Mouse (Mus musculus): Measurements from ENCODE around the gene Sucla2. TPM values are rescaled to one million over a fixed set of nuclear protein-coding genes. Genes with fewer than 3 reads are reported as not detected.
"Not testable (repeated sequence)": the region's sequence is repeated elsewhere in the genome, so short reads cannot be mapped to it uniquely, and the experiment has no call there.

Sucla2 gene
- polyA plus RNA-seq, 1 experiment from 2014 or later: 109 TPM

DNA sequence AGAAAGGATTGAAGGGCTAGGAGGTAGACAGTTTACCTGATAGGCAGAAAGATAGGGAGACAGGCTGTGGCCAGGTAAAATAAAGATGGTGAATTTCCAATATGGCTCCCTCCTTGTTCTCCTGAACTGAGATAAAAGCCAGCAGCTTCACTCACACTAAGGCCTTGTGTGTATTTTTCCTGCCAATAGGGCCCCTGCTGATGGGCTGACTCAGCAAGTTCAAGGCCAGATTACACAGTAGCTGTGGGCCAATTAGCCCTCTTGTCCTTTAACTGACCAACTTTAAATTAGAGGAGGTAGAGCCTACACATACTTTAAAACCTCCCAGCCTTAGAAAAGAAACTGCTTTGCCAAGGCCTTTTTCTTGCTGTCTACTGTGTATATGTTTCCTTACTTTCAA is 51.2 kb downstream of the Sucla2 start:
- Histone ChIP-seq H3K27me3 (ENCODE audit: control insufficient read depth, insufficient read depth, low read depth, low read length) (no peaks in the 10 kb centered on the region), H3K4me1 (replicated peaks; ENCODE audit: control insufficient read depth, insufficient read depth, low read length) (no peaks in the 10 kb centered on the region), H3K4me2 (ENCODE audit: low read depth, low read length) (no peak overlapping the region), H3K9ac (ENCODE audit: low read length) (no peak overlapping the region), H3K36me3 (ENCODE audit: control insufficient read depth, insufficient read depth, low read length) (peaks cover 13% of the 10 kb centered on the region), H3K27ac (ENCODE audit: low read length) (no peak overlapping the region), H3K9me3 (ENCODE audit: control insufficient read depth, low read length) (no peaks in the 10 kb centered on the region), H3K4me3 (ENCODE audit: low read length) (no peak overlapping the region)
- no peak for ATAC-seq (ENCODE audit: low read depth)

DNA sequence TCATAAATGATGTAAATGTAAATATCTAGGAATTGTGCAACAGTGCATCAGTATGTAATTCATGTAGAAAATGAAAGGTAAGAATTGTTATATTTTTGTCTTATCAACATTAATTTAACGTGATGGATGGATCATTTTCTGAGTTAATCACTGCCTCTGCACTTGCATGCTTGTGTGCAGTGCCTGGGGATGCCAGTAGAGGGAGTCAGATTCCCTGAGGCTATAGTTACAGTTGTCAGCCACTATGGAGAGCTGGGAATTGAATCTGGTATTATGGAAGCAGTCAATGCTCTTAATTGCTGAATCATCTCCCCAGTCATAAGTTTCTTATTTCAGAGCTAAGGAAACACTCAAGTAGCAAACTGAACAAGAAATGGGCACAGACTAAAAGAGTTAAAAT is 63.0 kb downstream of the Sucla2 start:
- no peaks in the 10 kb centered on the region for H3K27me3 ChIP-seq (ENCODE audit: control insufficient read depth, insufficient read depth, low read depth, low read length)
- H3K4me2 ChIP-seq (ENCODE audit: low read depth, low read length): no peak overlapping the region
- no peak overlapping the region for H3K9ac ChIP-seq (ENCODE audit: low read length)
- 70% methylated on average over 1 of the region's 1 CpGs for WGBS
- no peak overlapping the region for H3K4me3 ChIP-seq (ENCODE audit: low read length)
- H3K4me1 ChIP-seq (replicated peaks; ENCODE audit: control insufficient read depth, insufficient read depth, low read length): no peaks in the 10 kb centered on the region
- peaks cover 15% of the 10 kb centered on the region for H3K36me3 ChIP-seq (ENCODE audit: control insufficient read depth, insufficient read depth, low read length)
- no peak for ATAC-seq (ENCODE audit: low read depth)
- no peaks in the 10 kb centered on the region; the same call in 1 of the 2 replicates for H3K9me3 ChIP-seq (ENCODE audit: control insufficient read depth, low read length)
- no peak overlapping the region for H3K27ac ChIP-seq (ENCODE audit: low read length)

DNA sequence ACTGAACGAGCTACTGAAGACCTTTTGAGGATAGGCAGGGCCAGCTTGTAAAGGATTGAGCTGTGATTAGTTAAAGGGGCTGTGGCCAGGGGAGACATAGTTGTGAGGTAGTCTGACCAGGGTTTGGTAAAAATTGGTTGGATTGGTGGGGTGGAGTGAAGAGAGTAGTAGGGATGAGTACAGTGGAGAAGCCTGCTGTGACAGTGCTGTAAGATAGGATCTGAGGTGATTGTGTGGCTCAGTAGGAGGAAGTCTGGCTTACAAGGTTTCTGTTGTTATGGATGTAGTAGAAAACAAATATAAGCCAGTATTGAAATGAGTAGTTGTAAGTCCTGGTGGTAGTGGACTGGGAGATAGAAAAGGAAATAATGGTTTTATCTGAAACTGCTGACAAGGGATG is 67.0 kb downstream of the Sucla2 start:
- Histone ChIP-seq H3K4me1 (replicated peaks; ENCODE audit: control insufficient read depth, insufficient read depth, low read length) (no peaks in the 10 kb centered on the region), H3K36me3 (ENCODE audit: control insufficient read depth, insufficient read depth, low read length) (peaks cover 13% of the 10 kb centered on the region), H3K4me2 (ENCODE audit: low read depth, low read length) (no peak overlapping the region), H3K27ac (ENCODE audit: low read length) (no peak overlapping the region), H3K4me3 (ENCODE audit: low read length) (no peak overlapping the region), H3K27me3 (ENCODE audit: control insufficient read depth, insufficient read depth, low read depth, low read length) (no peaks in the 10 kb centered on the region), H3K9me3 (ENCODE audit: control insufficient read depth, low read length) (no peaks in the 10 kb centered on the region), H3K9ac (ENCODE audit: low read length) (no peak overlapping the region)
- no peak for ATAC-seq (ENCODE audit: low read depth)
- WGBS: 80% methylated on average over 1 of the region's 1 CpGs

DNA sequence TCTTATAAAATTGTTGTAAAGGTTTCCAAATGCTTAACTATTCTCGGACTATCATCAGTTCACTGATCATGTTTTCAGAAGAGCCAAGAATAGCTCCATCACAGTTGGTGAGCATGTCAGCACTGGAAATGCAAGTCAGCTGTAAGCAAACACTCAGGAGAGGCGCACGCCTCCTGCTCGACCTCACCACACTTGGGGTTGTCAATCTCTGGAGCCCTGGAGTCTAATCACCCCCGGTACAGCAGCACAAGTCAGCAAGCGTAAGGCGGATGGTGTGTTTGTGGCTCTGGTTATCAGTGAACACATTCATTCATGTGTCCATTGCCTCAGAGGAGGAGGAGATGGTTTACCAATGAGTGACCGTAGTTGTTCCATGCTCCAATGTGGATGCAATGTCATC is 74.6 kb downstream of the Sucla2 start:
- no peaks in the 10 kb centered on the region for H3K4me1 ChIP-seq (replicated peaks; ENCODE audit: control insufficient read depth, insufficient read depth, low read length)
- no peak overlapping the region for H3K27ac ChIP-seq (ENCODE audit: low read length)
- no peak overlapping the region for H3K4me2 ChIP-seq (ENCODE audit: low read depth, low read length)
- no peak for ATAC-seq (ENCODE audit: low read depth)
- H3K27me3 ChIP-seq (ENCODE audit: control insufficient read depth, insufficient read depth, low read depth, low read length): no peaks in the 10 kb centered on the region
- no peak overlapping the region for H3K9ac ChIP-seq (ENCODE audit: low read length)
- 65% methylated on average over 8 of the region's 8 CpGs for WGBS
- no peak overlapping the region for H3K4me3 ChIP-seq (ENCODE audit: low read length)
- H3K36me3 ChIP-seq (ENCODE audit: control insufficient read depth, insufficient read depth, low read length): peaks cover 22% of the 10 kb centered on the region
- no peaks in the 10 kb centered on the region for H3K9me3 ChIP-seq (ENCODE audit: control insufficient read depth, low read length)

DNA sequence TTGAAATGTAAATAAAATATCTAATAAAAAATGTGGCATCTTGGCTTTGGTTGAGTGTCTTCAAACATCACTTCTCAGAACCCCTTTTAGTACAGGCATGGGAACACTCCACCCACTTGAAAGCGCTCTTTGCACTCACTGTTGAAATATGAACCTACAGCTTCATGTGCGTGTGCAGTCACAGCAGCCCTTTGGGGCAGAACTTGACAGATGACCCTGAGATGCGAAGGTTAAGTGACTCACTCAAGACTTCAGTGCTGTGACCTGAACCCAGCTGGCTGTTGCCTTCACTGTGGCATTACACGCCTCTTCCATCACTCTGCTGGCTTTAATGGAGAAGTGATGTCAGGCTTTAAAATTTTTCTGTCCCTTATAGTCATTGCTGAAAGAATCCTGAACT is 82.6 kb downstream of the Sucla2 start:
- WGBS: 16% methylated on average over 4 of the region's 4 CpGs
- Histone ChIP-seq H3K27me3 (ENCODE audit: control insufficient read depth, insufficient read depth, low read depth, low read length) (no peaks in the 10 kb centered on the region), H3K36me3 (ENCODE audit: control insufficient read depth, insufficient read depth, low read length) (peaks cover 8% of the 10 kb centered on the region; the same call in 1 of the 2 replicates), H3K4me3 (ENCODE audit: low read length) (no peak overlapping the region), H3K4me1 (replicated peaks; ENCODE audit: control insufficient read depth, insufficient read depth, low read length) (no peaks in the 10 kb centered on the region), H3K27ac (ENCODE audit: low read length) (no peak overlapping the region), H3K9me3 (ENCODE audit: control insufficient read depth, low read length) (no peaks in the 10 kb centered on the region), H3K4me2 (ENCODE audit: low read depth, low read length) (no peak overlapping the region), H3K9ac (ENCODE audit: low read length) (no peak overlapping the region)
- peak; percentile 93 for ATAC-seq (ENCODE audit: low read depth)

DNA sequence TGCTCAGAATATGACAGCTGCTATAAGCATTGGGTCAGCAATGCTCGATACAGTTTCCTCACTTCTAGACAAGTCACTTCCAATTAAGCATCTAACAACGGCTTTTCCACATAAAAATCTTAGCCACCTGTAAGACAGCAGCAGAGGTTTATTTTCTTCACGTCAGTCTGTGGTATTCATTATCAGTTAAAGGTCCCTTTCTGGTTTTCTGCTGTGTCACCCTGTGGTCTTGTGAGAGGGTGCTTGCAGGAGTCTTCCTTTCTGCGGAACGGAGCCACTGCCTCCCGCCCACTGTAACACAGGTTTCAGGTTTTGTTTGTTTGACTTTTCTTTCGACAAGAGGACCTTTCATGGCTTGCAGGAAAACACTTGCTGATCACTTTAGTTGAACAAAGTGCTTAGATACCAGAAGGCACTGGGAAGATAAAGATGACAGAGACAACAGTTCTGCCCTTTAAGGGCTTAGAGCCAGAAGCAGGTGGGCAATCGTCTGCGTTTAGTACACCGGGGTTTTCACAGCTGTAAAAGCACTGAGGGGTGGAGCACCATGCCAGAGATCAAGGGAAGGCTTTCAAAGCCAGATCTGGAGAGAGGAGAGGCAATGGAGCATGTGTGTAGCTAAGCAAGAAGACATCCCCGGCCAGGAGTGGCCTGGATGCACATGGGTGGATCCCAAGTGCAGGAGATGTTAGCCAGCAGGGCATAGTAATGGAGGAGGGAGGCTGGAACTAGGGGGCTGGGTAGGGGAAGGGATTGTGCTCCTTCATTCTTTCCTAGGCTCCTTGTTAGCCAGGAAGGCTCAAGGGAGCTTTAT is 83.8 kb downstream of the Sucla2 start:
- WGBS: 10% methylated on average over 11 of the region's 11 CpGs
- Histone ChIP-seq H3K36me3 (ENCODE audit: control insufficient read depth, insufficient read depth, low read length) (peaks cover 4% of the 10 kb centered on the region; the same call in 1 of the 2 replicates), H3K27ac (ENCODE audit: low read length) (no peak overlapping the region), H3K9me3 (ENCODE audit: control insufficient read depth, low read length) (no peaks in the 10 kb centered on the region), H3K9ac (ENCODE audit: low read length) (no peak overlapping the region), H3K4me1 (replicated peaks; ENCODE audit: control insufficient read depth, insufficient read depth, low read length) (no peaks in the 10 kb centered on the region), H3K4me3 (ENCODE audit: low read length) (no peak overlapping the region), H3K27me3 (ENCODE audit: control insufficient read depth, insufficient read depth, low read depth, low read length) (no peaks in the 10 kb centered on the region), H3K4me2 (ENCODE audit: low read depth, low read length) (no peak overlapping the region)
- no peak for ATAC-seq (ENCODE audit: low read depth)

DNA sequence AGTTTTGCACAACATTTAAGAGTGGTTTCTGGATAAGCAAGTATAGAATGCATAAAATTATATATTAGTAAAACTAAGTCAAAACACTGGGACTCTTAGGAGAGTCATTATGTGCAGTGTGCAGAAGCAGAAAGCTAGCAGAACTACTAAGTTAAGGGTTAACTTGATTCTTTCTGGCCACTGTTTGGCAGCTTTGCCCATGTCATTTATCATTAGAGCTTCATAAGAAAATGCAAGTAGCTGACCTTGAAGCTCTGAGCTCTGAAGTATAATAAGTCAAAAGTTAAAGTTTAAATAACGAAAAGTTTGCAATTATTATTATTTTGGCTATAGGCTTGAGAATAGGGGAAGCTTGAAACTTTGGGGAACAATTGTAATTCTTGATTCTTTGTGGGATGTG is 89.8 kb downstream of the Sucla2 start:
- not testable (repeated sequence) for H3K4me3 ChIP-seq (ENCODE audit: low read length); H3K36me3 ChIP-seq (ENCODE audit: control insufficient read depth, insufficient read depth, low read length); H3K9me3 ChIP-seq (ENCODE audit: control insufficient read depth, low read length); ATAC-seq (ENCODE audit: low read depth); H3K4me1 ChIP-seq (replicated peaks; ENCODE audit: control insufficient read depth, insufficient read depth, low read length); H3K9ac ChIP-seq (ENCODE audit: low read length); H3K27ac ChIP-seq (ENCODE audit: low read length); H3K4me2 ChIP-seq (ENCODE audit: low read depth, low read length); H3K27me3 ChIP-seq (ENCODE audit: control insufficient read depth, insufficient read depth, low read depth, low read length)
- WGBS: 46% methylated on average over 1 of the region's 1 CpGs

DNA sequence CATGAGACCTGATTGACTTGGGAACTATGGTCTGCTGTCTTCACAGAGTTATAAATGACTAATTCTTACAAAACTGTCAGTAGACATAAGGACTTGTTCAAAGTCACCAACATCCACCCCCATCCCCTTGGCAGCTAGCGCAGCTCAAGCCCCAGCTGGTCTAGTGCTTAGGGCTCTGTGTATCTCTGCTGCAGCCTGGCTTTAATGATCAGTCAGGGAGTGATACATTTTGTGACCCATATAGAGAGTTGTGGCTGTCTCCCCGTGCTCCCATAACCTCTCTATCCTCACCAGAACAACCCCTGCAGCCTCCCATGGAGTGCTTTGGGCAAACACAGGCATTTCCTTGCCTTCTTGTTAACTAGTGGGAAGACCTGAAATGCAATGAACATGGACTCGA is 95.8 kb downstream of the Sucla2 start:
- no peaks in the 10 kb centered on the region; the same call in 1 of the 2 replicates for H3K9me3 ChIP-seq (ENCODE audit: control insufficient read depth, low read length)
- H3K4me1 ChIP-seq (replicated peaks; ENCODE audit: control insufficient read depth, insufficient read depth, low read length): no peaks in the 10 kb centered on the region
- no peak overlapping the region for H3K27ac ChIP-seq (ENCODE audit: low read length)
- 61% methylated on average over 3 of the region's 3 CpGs for WGBS
- H3K27me3 ChIP-seq (ENCODE audit: control insufficient read depth, insufficient read depth, low read depth, low read length): no peaks in the 10 kb centered on the region
- ATAC-seq (ENCODE audit: low read depth): peak; percentile 82
- H3K4me3 ChIP-seq (ENCODE audit: low read length): no peak overlapping the region
- no peaks in the 10 kb centered on the region for H3K36me3 ChIP-seq (ENCODE audit: control insufficient read depth, insufficient read depth, low read length)
- H3K4me2 ChIP-seq (ENCODE audit: low read depth, low read length): no peak overlapping the region
- no peak overlapping the region for H3K9ac ChIP-seq (ENCODE audit: low read length)

DNA sequence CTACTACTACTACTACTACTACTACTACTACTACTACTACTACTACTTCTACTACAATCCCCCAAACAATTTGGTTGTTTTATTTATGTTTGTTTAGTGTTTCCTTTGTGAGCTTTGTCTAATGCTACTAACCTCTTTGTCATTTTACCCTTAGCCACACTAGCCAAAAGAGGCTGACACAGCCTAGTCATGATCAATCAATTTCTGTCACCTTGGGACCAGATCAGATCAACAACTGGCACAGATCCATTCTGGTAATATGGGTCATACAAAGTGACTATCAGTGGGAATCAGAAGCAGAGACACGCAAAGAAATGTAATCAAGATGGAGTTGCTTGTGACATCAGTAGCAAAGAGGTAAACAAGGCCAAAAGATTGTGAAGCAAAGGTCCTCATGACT is 97.9 kb downstream of the Sucla2 start:
- no peaks in the 10 kb centered on the region; the same call in 1 of the 2 replicates for H3K9me3 ChIP-seq (ENCODE audit: control insufficient read depth, low read length)

More for the DNA sequence above, 97.9 kb downstream of the Sucla2 start:
- no peak overlapping the region for H3K4me3 ChIP-seq (ENCODE audit: low read length)
- H3K4me2 ChIP-seq (ENCODE audit: low read depth, low read length): no peak overlapping the region
- H3K27me3 ChIP-seq (ENCODE audit: control insufficient read depth, insufficient read depth, low read depth, low read length): no peaks in the 10 kb centered on the region
- H3K36me3 ChIP-seq (ENCODE audit: control insufficient read depth, insufficient read depth, low read length): no peaks in the 10 kb centered on the region
- no peaks in the 10 kb centered on the region for H3K4me1 ChIP-seq (replicated peaks; ENCODE audit: control insufficient read depth, insufficient read depth, low read length)
- WGBS: 78% methylated on average over 1 of the region's 1 CpGs
- no peak overlapping the region for H3K27ac ChIP-seq (ENCODE audit: low read length)
- H3K9ac ChIP-seq (ENCODE audit: low read length): no peak overlapping the region
- no peak for ATAC-seq (ENCODE audit: low read depth)
